Mouse (Mus musculus) forebrain, embryonic 10.5 days (tissue): ENCODE results near the gene Mitf. TPM values are rescaled to one million over a fixed set of nuclear protein-coding genes. Genes with fewer than 3 reads are reported as not detected.

Experiments used
- DNase-seq: peaks from one replicate; pipeline ENCODE4 v3.0.0-alpha.2; 2017; ENCODE audit warnings: low spot score; ENCODE audit errors: extremely low spot score
- H3K27ac ChIP-seq: fragments of 300-500 bp; sonication (generic); 2 replicates; pipeline ENCODE4 v1.5.1; 2016; ENCODE audit warnings: mild to moderate bottlenecking
- H3K27me3 ChIP-seq: fragments of 300-500 bp; sonication (generic); 2 replicates; pipeline ENCODE4 v1.6.1; 2016; ENCODE audit warnings: mild to moderate bottlenecking; ENCODE audit not compliant: poor library complexity, severe bottlenecking
- H3K36me3 ChIP-seq: fragments of 300-500 bp; sonication (generic); replicated peaks from 2 replicates; pipeline ENCODE4 v1.6.1; 2016; ENCODE audit warnings: mild to moderate bottlenecking, moderate library complexity
- H3K4me1 ChIP-seq: fragments of 300-500 bp; sonication (generic); 2 replicates; pipeline ENCODE4 v1.6.1; 2016
- H3K4me3 ChIP-seq: fragments of 300-500 bp; sonication (generic); 2 replicates; pipeline ENCODE4 v1.5.1; 2016; ENCODE audit warnings: mild to moderate bottlenecking, moderate library complexity
- H3K9me3 ChIP-seq: fragments of 300-500 bp; sonication (generic); 2 replicates; pipeline ENCODE4 v1.6.1; 2016; ENCODE audit warnings: mild to moderate bottlenecking, moderate library complexity
- WGBS: fragments of 180-500 bp; shearing (Covaris S2); methylation state at CpG from one replicate; pipeline ENCODE4 v1.1.7; 2016; 5-methylcytosine and 5-hydroxymethylcytosine counted together
- polyA plus RNA-seq: library from polyadenylated mRNA; unstranded; fragments of >200 nt; fragmentation: Nextera tagmentation; extraction: Ambion mirVana; gene quantifications from 2 replicates; pipeline ENCODE4 v1.2.1, GENCODE M21; 2016

The Mitf gene
- polyA plus RNA-seq, 1 experiment from 2014 or later: 2.2 TPM

DNA sequence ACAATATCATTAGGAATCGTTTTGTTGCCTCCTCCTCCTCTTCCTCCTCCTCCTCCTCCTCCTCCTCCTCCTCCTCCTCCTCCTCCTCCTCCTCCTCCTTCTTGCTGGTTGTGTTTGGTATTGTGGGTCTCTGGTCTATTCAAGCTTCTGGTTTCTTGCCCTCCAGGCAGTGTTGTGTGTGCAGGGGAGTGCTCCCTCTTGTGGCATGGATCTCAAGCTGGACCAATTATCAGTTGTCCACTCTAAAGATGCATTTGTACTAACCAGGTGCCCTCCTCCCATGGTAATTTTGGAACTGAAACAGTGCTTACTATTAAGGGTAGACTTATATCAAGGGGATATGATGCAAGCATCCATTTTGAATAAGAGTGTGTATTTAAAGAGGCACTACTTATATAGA is 14.7 kb upstream of the Mitf start:
- Histone ChIP-seq H3K4me3 (no peak overlapping the region), H3K4me1 (no peaks in the 10 kb centered on the region), H3K9me3 (no peaks in the 10 kb centered on the region), H3K36me3 (no peaks in the 10 kb centered on the region), H3K27ac (no peak overlapping the region), H3K27me3 (peaks cover 7% of the 10 kb centered on the region; the same call in 1 of the 2 replicates)
- 84% methylated on average over 1 of the region's 1 CpGs for WGBS
- DNase-seq: no peak

DNA sequence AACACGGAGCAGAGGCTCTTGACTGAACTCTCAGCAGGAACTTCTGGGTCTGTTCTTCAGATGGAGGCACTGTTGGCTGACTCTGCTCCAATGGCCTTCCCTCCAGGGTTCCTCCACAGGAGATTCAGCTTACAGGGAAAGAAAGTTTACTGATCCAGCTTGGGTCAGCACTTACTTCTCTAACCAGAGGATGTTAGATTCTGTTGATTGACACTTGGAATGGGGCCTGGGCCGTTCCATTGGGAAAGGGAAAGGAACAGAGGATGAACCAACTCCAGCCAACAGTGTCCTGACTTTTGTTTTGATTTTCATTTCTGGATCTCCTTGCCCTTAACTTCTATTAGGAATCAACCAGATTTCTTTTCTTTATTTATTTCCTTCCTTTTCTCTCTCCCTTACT is 11.7 kb upstream of the Mitf start:
- Histone ChIP-seq H3K4me1 (no peaks in the 10 kb centered on the region), H3K27ac (no peak overlapping the region), H3K4me3 (no peak overlapping the region), H3K27me3 (peaks cover 7% of the 10 kb centered on the region; the same call in 1 of the 2 replicates), H3K9me3 (no peaks in the 10 kb centered on the region), H3K36me3 (no peaks in the 10 kb centered on the region)
- WGBS: 61% methylated on average over 2 of the region's 2 CpGs
- DNase-seq: no peak

DNA sequence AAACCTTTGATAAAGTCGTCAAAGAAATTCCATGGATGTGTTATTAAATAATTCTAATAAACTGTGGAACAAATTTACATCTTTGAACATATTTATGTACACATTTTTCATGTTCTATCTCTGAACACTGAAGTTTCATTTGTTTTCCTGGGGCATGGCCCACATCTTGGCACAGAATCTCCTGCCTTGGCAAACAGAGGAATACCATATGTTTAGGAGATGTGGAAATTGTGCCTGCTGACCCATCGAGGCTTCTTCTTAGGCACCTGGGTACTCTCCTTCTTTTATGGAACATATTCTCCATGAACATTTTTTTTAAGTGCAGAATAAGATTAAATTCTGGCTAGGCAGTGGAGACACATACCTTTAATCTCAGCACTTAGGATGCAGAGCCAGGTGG is 6.2 kb upstream of the Mitf start:
- Histone ChIP-seq H3K36me3 (no peaks in the 10 kb centered on the region), H3K4me1 (no peaks in the 10 kb centered on the region), H3K27ac (no peak overlapping the region), H3K27me3 (peaks cover 15% of the 10 kb centered on the region), H3K4me3 (no peak overlapping the region), H3K9me3 (no peaks in the 10 kb centered on the region)
- 75% methylated on average over 2 of the region's 2 CpGs for WGBS
- DNase-seq: no peak

DNA sequence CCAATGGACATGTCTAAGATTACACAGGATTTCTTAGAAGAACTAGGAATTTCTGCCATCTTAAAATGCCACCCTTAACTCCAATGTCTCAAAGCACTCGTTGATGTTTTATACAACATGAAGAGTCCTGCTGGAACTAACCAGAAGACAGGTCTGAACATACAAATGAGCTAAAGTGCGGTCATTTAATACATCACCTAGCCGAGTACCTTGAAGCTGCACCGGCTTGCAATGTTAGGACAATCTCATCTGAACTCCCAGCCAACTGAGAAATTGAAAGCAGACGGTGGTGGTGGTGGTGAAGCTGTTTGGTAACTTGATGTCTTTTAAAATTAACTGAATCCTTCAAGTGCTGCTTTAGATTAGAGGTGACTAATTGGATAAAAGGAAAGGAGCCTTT is 801 bp upstream of the Mitf start:
- Histone ChIP-seq H3K27ac (no peak overlapping the region), H3K9me3 (no peaks in the 10 kb centered on the region), H3K4me1 (peaks cover 17% of the 10 kb centered on the region), H3K27me3 (peaks cover 36% of the 10 kb centered on the region), H3K4me3 (peak overlapping the region; percentile 68), H3K36me3 (no peaks in the 10 kb centered on the region)
- WGBS: 43% methylated on average over 5 of the region's 5 CpGs
- no peak for DNase-seq

DNA sequence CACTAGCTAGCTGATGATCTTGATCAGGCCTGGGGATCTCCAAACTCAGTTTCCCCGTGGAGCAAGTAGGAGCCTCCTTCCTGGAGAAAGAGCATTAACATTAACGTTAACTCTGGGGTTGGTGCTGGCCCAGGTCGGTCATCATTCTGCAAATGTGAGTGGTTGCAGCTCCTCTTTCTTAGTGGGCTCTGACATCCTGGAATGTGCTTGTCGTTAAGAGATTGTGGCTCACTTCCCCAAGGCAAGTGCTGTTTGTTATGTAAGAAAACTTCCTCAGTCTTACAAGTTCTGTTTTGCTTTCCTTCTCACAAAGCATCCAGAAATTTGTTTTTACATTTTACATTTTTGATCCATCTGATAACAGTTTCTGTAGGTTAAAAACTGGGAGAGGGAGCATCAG is 7.3 kb downstream of the Mitf start:
- peaks cover 5% of the 10 kb centered on the region; the same call in 1 of the 2 replicates for H3K27me3 ChIP-seq
- H3K4me1 ChIP-seq: no peaks in the 10 kb centered on the region
- 69% methylated on average over 4 of the region's 4 CpGs for WGBS
- no peak overlapping the region for H3K27ac ChIP-seq
- no peak overlapping the region for H3K4me3 ChIP-seq
- no peak for DNase-seq
- no peaks in the 10 kb centered on the region for H3K36me3 ChIP-seq
- no peaks in the 10 kb centered on the region for H3K9me3 ChIP-seq

DNA sequence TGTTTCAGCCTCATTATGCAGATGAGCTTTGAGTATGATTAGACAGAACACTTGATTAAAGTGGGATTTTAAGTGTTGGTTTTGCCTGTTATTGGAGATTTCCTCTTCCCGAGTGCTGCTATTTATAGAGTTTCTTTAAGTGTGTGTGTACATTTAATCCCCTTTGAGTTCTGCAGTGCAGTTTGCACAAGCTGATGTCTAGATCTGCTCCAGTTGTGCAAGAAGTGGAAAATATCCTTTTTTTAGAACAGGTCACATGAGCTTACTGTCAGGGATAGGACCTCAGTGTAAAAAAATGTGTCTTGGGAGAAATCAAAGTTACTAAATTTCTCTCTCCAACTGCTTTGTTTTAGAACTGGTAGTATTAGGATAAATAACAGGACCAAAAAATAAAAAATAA is 8.9 kb downstream of the Mitf start:
- Histone ChIP-seq H3K27me3 (peaks cover 5% of the 10 kb centered on the region; the same call in 1 of the 2 replicates), H3K36me3 (no peaks in the 10 kb centered on the region), H3K4me1 (no peaks in the 10 kb centered on the region), H3K4me3 (no peak overlapping the region), H3K27ac (no peak overlapping the region), H3K9me3 (no peaks in the 10 kb centered on the region)
- 70% methylated on average over 1 of the region's 1 CpGs for WGBS
- DNase-seq: no peak

DNA sequence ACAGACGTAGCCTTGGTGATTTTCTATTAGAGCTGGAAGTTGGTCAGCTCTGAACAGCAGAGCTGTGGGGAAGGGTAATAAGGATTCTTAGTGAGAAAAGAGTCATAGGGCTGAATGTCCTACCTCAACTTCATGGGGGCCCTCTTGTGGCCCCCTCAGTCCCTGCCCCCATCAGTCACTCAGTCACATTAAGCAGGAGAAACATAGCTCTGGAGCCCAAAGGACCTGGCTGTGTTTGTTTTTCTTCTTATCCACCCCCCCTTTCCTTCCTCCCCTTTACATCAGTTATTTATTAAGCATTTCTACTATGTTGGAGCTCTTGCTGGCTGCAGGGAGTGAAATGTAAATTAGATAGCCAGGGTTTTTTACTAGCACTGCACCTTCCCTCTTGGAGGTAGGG is 10.0 kb downstream of the Mitf start:
- H3K9me3 ChIP-seq: no peaks in the 10 kb centered on the region
- H3K4me3 ChIP-seq: no peak overlapping the region
- no peak for DNase-seq
- no peaks in the 10 kb centered on the region for H3K36me3 ChIP-seq
- 82% methylated on average over 1 of the region's 1 CpGs for WGBS
- no peaks in the 10 kb centered on the region for H3K4me1 ChIP-seq
- no peak overlapping the region for H3K27ac ChIP-seq
- peaks cover 5% of the 10 kb centered on the region; the same call in 1 of the 2 replicates for H3K27me3 ChIP-seq

DNA sequence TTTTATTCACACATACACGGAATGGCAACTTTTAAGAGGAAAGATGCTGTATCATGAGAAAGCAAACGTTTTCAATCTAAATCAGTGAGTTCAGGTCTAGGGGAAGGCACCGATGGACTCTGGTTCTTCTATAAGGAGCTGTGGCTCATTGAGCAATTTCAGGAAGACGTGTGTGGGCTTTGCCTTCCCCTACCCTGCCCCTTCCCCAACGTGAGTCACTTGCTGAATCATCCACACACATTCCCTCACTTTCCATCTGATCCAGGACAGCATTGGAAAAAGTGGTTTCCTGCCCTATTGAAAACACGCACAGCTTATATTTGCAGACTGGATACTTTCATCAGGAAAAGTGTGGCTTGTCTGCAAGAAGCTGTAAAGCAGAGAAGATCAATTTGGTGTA is 11.3 kb downstream of the Mitf start:
- no peak overlapping the region for H3K27ac ChIP-seq
- H3K4me1 ChIP-seq: no peaks in the 10 kb centered on the region
- no peaks in the 10 kb centered on the region for H3K36me3 ChIP-seq
- WGBS: 56% methylated on average over 6 of the region's 6 CpGs
- no peak for DNase-seq
- H3K4me3 ChIP-seq: no peak overlapping the region
- peaks cover 5% of the 10 kb centered on the region; the same call in 1 of the 2 replicates for H3K27me3 ChIP-seq
- no peaks in the 10 kb centered on the region for H3K9me3 ChIP-seq

DNA sequence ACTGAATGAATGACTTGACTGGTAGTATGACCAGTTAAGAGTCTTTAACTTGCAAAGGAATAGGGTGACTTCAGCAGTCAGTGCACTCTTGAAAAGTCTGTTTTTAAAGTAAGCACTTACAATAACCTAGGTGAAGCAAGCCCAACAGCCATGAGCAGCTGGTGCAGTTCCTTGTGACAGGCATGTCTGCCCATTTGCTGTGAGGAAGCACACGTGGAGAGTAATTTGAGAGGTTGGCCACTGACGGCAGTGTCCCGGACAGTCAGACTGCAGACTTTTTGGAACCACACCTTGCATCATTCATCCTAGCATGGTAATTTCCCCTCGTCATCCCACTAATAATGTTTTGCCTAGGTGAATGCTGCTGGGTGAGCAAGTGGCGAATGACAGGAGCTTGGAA is 12.1 kb downstream of the Mitf start:
- H3K36me3 ChIP-seq: no peaks in the 10 kb centered on the region
- H3K27ac ChIP-seq: no peak overlapping the region
- H3K9me3 ChIP-seq: no peaks in the 10 kb centered on the region
- WGBS: 84% methylated on average over 5 of the region's 5 CpGs
- peaks cover 5% of the 10 kb centered on the region; the same call in 1 of the 2 replicates for H3K27me3 ChIP-seq
- H3K4me1 ChIP-seq: no peaks in the 10 kb centered on the region
- no peak for DNase-seq
- no peak overlapping the region for H3K4me3 ChIP-seq

DNA sequence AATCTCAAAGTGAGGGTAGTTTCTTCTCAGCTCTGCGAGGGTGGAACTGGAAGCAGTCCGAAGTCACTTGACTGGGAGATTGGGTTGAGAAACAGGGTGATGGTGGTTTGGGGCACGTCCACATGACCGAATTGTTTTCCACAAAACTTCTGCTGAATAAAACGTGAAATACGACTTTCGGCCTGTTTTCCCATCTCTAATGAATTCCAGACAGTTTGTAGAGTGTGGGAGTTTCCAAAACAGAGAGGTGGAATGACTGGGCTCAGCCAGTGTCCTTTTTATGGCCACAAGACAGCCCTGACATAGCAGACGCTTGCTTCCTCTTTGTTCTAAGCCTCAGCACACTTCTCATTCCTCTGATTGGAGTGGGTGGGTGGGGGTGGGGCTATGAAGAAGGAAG is 13.7 kb downstream of the Mitf start:
- Histone ChIP-seq H3K9me3 (no peaks in the 10 kb centered on the region), H3K27ac (no peak overlapping the region), H3K4me1 (no peaks in the 10 kb centered on the region), H3K4me3 (no peak overlapping the region), H3K27me3 (peaks cover 5% of the 10 kb centered on the region; the same call in 1 of the 2 replicates), H3K36me3 (no peaks in the 10 kb centered on the region)
- 82% methylated on average over 8 of the region's 8 CpGs for WGBS
- DNase-seq: no peak

DNA sequence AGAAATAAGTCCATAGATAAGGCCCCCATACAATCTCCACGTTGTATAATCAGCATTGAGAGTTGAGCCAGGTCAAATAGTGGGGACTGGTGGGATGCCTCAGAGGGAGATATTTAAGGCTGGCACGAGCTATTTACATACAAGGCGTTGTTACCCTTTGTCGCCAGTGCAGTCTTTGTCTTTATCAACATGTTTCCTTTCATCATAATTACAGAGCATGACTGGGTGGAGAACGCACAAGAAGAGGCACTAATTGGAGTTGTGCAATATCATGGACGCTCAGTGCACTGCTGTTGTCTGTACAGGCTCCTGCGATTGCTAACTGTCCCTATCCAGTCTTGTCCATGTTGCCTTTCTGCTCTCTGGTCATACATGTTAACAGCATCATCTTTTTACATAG is 15.0 kb downstream of the Mitf start:
- Histone ChIP-seq H3K9me3 (no peaks in the 10 kb centered on the region), H3K4me3 (no peak overlapping the region), H3K4me1 (no peaks in the 10 kb centered on the region), H3K36me3 (no peaks in the 10 kb centered on the region), H3K27me3 (peaks cover 5% of the 10 kb centered on the region; the same call in 1 of the 2 replicates), H3K27ac (no peak overlapping the region)
- no peak for DNase-seq
- WGBS: 91% methylated on average over 7 of the region's 7 CpGs

DNA sequence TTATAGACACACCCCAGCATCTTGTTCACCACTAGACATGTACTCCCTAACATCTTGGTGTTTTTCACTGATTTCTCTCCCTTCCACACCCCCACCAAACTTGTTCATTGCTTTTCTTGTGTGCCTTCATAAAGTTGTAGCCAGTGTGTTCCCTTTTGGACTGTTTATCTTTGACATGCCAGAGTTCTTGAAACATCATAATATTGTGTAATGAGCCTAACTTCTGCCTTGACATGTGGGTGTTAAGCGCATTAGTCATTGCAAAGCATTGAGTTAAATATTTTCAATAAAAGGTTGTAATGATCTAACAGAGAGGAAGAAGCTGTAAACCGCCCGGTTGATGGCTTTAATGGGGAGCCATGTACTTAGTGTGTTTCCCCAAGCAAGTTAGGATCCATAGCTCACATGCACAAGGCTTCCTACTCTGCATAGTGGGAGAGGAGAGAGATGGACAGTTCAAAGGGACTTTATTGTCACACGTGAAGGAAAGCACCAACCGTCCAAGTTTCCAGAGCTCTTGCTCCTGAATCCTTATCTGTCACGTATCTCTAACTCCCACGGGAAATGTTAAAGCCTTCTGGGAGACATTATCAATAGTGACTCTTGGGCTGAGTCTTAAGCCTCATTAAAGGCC is 19.9 kb downstream of the Mitf start:
- Histone ChIP-seq H3K4me1 (no peaks in the 10 kb centered on the region), H3K27ac (no peak overlapping the region), H3K27me3 (no peaks in the 10 kb centered on the region), H3K9me3 (no peaks in the 10 kb centered on the region), H3K36me3 (no peaks in the 10 kb centered on the region), H3K4me3 (no peak overlapping the region)
- 97% methylated on average over 7 of the region's 7 CpGs for WGBS
- DNase-seq: no peak

DNA sequence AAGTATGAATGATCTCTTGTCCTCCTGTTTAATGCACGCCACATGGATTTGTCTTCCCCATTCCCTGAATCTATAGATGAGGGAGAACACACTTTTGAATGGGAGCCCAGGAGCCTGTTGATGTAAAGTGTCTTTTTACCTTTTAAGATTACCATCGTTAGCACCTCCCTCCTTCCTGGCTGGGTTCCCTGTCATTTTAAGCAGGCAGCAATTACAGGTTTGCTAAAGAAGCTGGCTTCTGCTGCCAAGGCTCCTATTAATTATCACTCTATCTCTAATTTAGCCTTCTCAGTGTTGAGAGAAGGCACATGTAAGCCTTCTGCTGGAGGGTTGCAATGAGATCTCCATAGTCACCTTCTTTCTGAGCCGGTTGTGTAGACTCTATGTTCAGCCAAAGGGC is 21.2 kb downstream of the Mitf start:
- no peaks in the 10 kb centered on the region for H3K4me1 ChIP-seq
- H3K9me3 ChIP-seq: no peaks in the 10 kb centered on the region
- H3K27ac ChIP-seq: no peak overlapping the region
- no peaks in the 10 kb centered on the region for H3K27me3 ChIP-seq
- WGBS: 70% methylated on average over 3 of the region's 3 CpGs
- H3K36me3 ChIP-seq: no peaks in the 10 kb centered on the region
- DNase-seq: no peak
- H3K4me3 ChIP-seq: no peak overlapping the region
